Mouse (Mus musculus): Measurements from ENCODE around the gene Sp7. TPM values are rescaled to one million over a fixed set of nuclear protein-coding genes. Genes with fewer than 3 reads are reported as not detected.
A peak's percentile ranks its signal among the peaks of the same experiment; 100 is the strongest.

Sp7 gene
- total and polyA plus RNA-seq, 2 experiments from 2014 or later, result 0.30 to 2.1 TPM

DNA sequence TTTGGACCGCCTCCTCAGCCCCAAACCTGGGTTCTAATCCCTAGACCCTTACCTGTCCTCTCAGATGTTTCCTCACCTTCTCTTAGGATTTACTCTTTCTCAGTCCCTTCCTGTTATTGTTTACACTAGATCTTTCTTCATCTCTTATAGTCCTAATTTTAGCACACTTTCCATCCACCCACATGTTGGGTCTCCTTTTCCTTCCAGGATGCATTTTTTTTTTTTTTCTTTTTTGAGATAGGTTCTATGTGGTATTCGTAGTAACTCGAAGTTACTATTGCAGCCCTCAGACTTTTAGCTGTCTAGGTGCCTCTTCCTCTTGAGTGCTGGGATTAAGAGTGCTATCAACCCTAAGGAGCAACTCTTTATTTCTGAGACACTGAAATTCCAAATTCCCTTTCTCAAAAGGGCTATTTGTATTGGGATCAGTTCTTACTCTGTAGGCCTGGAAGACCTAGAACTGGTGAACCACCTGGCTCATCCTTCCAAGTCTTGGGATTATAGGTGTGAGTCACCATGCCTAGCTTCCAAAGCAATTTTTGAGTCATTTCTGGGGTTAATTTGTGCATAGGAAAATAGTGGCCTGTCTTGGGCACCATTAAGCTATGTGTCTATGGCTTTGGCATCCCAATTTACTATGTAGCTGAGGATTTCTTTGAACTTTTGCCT lies 40.1 kb upstream of the Sp7 start:
- Histone ChIP-seq H3K9me3 (ENCODE audit: low read length) (no peaks in the 10 kb centered on the region), H3K4me2 (ENCODE audit: low read depth) (peak overlapping the region; percentile 59), H3K27me3 (ENCODE audit: insufficient read depth, low read length) (no peaks in the 10 kb centered on the region), H3K4me3 (ENCODE audit: low read depth, low read length) (peak overlapping the region; percentile 93), H3K9ac (peak overlapping the region; percentile 84), H3K4me1 (ENCODE audit: insufficient read depth) (peaks cover 22% of the 10 kb centered on the region), H3K36me3 (ENCODE audit: insufficient read depth) (peaks cover 26% of the 10 kb centered on the region), H3K27ac (ENCODE audit: low read depth, low read length) (peak overlapping the region; percentile 92)
- ATAC-seq, result no peak
- 21% methylated on average over 3 of the region's 3 CpGs for WGBS
- no peak for DNase-seq
- no peak for TF ChIP-seq CTCF (IDR thresholded peaks at IDR 0.05; ENCODE audit: low read depth)

DNA sequence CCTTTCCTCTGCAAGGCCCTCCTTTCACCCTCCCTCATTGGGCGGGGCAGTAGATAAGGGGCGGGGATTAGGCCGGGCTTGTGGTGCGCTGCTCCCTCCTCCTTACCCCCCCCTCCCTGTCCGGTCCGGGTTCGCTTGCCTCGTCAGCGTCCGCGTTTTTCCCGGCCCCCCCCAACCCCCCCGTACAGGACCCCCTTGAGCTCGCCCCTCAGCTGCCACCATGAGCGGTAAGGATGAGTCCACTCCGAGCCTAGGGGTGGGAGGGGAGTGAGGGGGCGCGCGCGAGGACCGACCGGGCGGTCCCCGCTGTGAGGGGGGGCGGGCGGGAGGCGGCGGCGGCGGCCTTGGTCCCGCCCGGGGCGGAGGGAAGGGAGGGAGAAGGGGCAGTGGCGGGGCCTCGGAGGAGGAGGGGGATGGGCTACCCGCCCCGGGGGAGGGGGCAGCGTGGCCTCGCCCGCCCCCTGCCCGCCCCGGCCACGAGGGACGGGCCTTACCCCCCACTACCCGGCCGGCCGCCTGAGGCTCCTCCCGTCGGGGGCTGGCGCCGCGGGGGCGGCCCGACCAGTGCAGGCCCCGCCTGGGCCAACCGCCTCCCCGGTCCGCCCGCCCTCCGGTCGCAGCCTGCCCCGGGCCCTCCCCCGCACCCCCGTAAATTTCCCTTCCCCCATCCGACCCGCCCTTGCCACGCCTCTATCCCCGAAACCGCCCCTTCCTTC lies 39.4 kb upstream of the Sp7 start:
- under 1% methylated on average over 29 of the region's 69 CpGs for WGBS
- no peak for TF ChIP-seq CTCF (IDR thresholded peaks at IDR 0.05; ENCODE audit: low read depth)
- no peak for ATAC-seq

DNA sequence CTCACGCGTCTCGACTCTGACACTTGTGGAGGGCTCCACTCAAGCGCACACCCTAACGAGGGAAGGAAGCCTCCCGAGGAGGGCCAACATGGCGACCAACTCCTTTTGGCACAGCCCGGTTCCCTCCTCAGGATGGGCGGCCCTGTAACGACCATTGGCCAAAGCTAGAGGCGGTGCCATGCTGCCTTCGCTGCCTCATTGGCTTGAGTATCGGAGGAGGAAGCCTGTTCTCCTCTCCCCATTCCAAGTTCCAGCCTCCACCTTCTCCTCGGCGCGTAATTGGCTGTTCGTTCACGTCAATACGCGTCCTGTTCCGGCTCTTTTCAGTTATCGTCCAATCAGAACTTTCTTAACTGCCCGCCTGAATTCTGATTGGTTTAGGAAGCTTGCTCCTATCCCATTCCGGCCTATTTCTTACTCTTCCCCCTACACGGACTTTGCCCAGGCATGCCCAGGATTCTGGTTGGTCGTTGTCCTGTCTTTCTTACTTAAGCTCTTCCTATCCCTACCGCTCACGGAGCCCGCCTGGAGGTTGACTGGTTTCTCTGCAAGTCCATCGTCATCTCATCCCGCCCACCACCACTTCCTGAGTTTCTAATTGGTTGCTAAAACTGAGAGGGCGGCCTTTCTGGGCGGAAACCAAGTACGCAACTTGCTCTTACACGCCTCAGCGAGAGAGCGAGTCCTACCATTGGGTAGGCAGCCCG lies 38.7 kb upstream of the Sp7 start, which contains the start of gene Sp1:
Gene Sp1, plus strand, starts transcription at position 655 of the 707 bp plus-strand sequence.
- DNase-seq, result peak; percentile 99
- Histone ChIP-seq H3K4me2 (ENCODE audit: low read depth) (peak within 1 kb of the TSS; percentile 59), H3K27ac (ENCODE audit: low read depth, low read length) (peak within 1 kb of the TSS; percentile 99), H3K4me3 (ENCODE audit: low read depth, low read length) (peak within 1 kb of the TSS; percentile 93), H3K9me3 (ENCODE audit: low read length) (no peaks in the 10 kb centered on the region), H3K4me1 (ENCODE audit: insufficient read depth) (peaks cover 21% of the 10 kb centered on the region), H3K36me3 (ENCODE audit: insufficient read depth) (peaks cover 23% of the 10 kb centered on the region), H3K9ac (peak within 1 kb of the TSS; percentile 84), H3K27me3 (ENCODE audit: insufficient read depth, low read length) (no peaks in the 10 kb centered on the region)
- ATAC-seq, result peak; percentile 95
- TF ChIP-seq CTCF (IDR thresholded peaks at IDR 0.05; ENCODE audit: low read depth), result no peak; the same call in 1 of the 2 replicates
- 0% methylated on average over 38 of the region's 38 CpGs for WGBS

More for the DNA sequence above, 39.4 kb upstream of the Sp7 start:
- peak overlapping the region; percentile 92 for H3K27ac ChIP-seq (ENCODE audit: low read depth, low read length)
- peak overlapping the region; percentile 93 for H3K4me3 ChIP-seq (ENCODE audit: low read depth, low read length)
- peak overlapping the region; percentile 59 for H3K4me2 ChIP-seq (ENCODE audit: low read depth)
- no peaks in the 10 kb centered on the region for H3K9me3 ChIP-seq (ENCODE audit: low read length)
- H3K36me3 ChIP-seq (ENCODE audit: insufficient read depth), result peaks cover 23% of the 10 kb centered on the region
- peaks cover 22% of the 10 kb centered on the region for H3K4me1 ChIP-seq (ENCODE audit: insufficient read depth)
- peak overlapping the region; percentile 84 for H3K9ac ChIP-seq
- DNase-seq, result peak; percentile 51
- H3K27me3 ChIP-seq (ENCODE audit: insufficient read depth, low read length), result no peaks in the 10 kb centered on the region

DNA sequence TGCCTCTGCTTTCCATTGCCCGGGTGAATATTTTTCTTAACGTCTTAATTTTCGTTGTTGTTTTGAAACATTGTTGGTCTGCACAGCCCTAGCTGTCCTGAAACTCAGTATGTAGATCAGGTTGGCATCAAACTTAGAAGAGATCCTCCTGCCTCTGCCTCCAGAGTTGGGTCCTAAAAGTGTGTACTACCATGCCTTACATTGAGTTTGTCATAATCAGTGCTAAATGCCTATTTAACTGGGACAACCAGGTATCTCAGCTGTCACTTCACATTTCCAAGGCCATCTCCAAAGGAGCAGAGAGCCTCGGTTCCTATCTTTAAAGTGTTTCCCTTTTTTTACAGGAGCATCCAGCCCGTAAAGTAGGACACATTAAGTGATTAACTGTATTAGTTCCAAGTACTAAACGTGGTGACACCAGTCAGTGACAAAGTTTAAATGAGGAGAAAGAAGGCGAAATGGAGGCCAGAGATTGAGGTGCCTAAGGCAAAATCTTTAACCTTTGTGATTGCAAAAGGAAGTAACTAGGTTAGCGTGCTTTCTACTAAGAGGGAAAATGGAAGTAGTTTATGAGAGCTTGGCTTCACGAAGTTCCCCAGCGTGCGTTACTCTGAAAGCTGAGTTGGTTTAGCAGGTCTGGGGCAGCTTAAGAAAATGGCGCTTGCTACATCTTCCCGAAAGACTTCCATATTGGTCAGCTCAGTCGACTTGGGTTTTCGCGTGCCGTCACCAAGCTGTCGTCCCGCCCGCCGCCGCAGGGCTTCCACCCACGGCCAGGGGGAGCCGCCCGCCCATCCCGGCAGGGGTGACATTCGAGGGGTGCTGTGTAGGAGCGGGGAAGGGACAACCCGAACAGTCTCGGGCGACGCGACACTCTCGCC lies 37.9 kb upstream of the Sp7 start:
- Histone ChIP-seq H3K27ac (ENCODE audit: low read depth, low read length) (peak overlapping the region; percentile 99), H3K27me3 (ENCODE audit: insufficient read depth, low read length) (no peaks in the 10 kb centered on the region), H3K4me1 (ENCODE audit: insufficient read depth) (peaks cover 14% of the 10 kb centered on the region), H3K36me3 (ENCODE audit: insufficient read depth) (peaks cover 18% of the 10 kb centered on the region), H3K4me2 (ENCODE audit: low read depth) (peak overlapping the region; percentile 42), H3K9me3 (ENCODE audit: low read length) (no peaks in the 10 kb centered on the region), H3K4me3 (ENCODE audit: low read depth, low read length) (peak overlapping the region; percentile 46), H3K9ac (peak overlapping the region; percentile 67)
- no peak for DNase-seq
- TF ChIP-seq CTCF (IDR thresholded peaks at IDR 0.05; ENCODE audit: low read depth), result peak; percentile 79
- no peak for ATAC-seq
- 16% methylated on average over 34 of the region's 34 CpGs for WGBS

DNA sequence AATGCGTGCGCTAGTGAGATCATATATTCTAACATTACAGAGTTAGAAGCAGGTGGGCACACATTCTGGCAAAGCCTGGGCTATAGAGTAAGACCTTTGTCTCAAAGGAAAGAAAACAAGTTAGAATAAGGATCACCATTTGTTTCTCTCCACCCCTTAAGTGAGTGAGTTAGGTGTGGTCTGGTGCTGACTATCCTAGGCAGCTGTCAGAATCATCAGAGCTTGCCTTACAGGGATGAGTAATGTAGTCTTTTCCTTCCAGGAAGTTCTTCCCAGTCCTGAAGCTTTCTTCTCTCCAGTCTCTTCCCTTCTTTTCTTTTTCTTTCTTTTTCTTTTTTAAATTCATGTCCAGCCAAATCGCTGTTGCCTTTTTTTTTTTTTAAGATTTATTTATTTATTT lies 35.2 kb upstream of the Sp7 start:
- no peak for DNase-seq
- 96% methylated on average over 3 of the region's 3 CpGs for WGBS

DNA sequence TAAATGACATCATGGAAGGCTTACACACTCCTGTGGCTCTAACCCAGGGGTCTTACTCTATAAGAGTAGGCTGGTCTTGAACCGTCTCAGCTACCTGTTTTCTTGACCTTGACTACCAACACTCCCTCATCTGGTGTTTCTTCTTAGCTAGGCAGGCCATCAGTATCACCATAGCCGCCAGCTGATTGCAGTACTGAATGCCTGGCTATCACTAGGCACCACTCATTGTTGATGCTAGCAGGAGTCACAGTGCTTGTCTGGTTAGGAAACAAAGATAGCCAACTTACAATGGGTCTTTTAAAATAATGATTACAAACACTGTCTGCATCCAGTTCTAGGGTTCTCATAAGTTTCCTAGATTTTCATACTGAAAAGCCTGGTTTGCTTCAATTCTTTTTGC lies 34.3 kb upstream of the Sp7 start:
- ATAC-seq (no peak), DNase-seq (no peak)
- no peak for TF ChIP-seq CTCF (IDR thresholded peaks at IDR 0.05; ENCODE audit: low read depth)
- no peaks in the 10 kb centered on the region for H3K36me3 ChIP-seq (ENCODE audit: insufficient read depth)
- 71% methylated on average over 2 of the region's 2 CpGs for WGBS
- peaks cover 4% of the 10 kb centered on the region; the same call in 1 of the 2 replicates for H3K4me1 ChIP-seq (ENCODE audit: insufficient read depth)
- no peak overlapping the region for H3K4me2 ChIP-seq (ENCODE audit: low read depth)
- H3K9ac ChIP-seq, result no peak overlapping the region
- no peaks in the 10 kb centered on the region for H3K9me3 ChIP-seq (ENCODE audit: low read length)
- no peaks in the 10 kb centered on the region for H3K27me3 ChIP-seq (ENCODE audit: insufficient read depth, low read length)
- H3K4me3 ChIP-seq (ENCODE audit: low read depth, low read length), result no peak overlapping the region
- no peak overlapping the region for H3K27ac ChIP-seq (ENCODE audit: low read depth, low read length)

More for the DNA sequence above, 35.2 kb upstream of the Sp7 start:
- no peak for ATAC-seq
- no peaks in the 10 kb centered on the region for H3K27me3 ChIP-seq (ENCODE audit: insufficient read depth, low read length)
- no peak overlapping the region for H3K4me2 ChIP-seq (ENCODE audit: low read depth)
- no peak for TF ChIP-seq CTCF (IDR thresholded peaks at IDR 0.05; ENCODE audit: low read depth)
- no peak overlapping the region for H3K9ac ChIP-seq
- H3K4me3 ChIP-seq (ENCODE audit: low read depth, low read length), result no peak overlapping the region
- no peaks in the 10 kb centered on the region for H3K9me3 ChIP-seq (ENCODE audit: low read length)
- no peak overlapping the region for H3K27ac ChIP-seq (ENCODE audit: low read depth, low read length)
- H3K36me3 ChIP-seq (ENCODE audit: insufficient read depth), result no peaks in the 10 kb centered on the region
- peaks cover 6% of the 10 kb centered on the region for H3K4me1 ChIP-seq (ENCODE audit: insufficient read depth)
